Mouse (Mus musculus) liver, embryonic 14.5 days (tissue): ENCODE data around the gene Fam193a.

ENCODE experiments used
- CTCF ChIP-seq: IDR thresholded peaks from 2 replicates; pipeline ENCODE4 v1.5.1; 2016; ENCODE audit warnings: antibody characterized with exemption, low read depth, control low read depth
- EP300 ChIP-seq: IDR thresholded peaks from 2 replicates; pipeline ENCODE4 v1.6.1; 2016; ENCODE audit warnings: antibody characterized with exemption, low read depth

GRCm38 (mm10) chr5:34468039-34468775 lies 98.5 kb downstream of the Fam193a start:
- TF ChIP-seq CTCF (no peak), EP300 (peak; percentile 82)
